Mouse (Mus musculus): ENCODE results near the gene Apon. TPM values are rescaled to one million over a fixed set of nuclear protein-coding genes. Genes with fewer than 3 reads are reported as not detected.

Gene Apon
- polyA plus RNA-seq, 1 experiment from 2014 or later: 0.13 TPM

DNA sequence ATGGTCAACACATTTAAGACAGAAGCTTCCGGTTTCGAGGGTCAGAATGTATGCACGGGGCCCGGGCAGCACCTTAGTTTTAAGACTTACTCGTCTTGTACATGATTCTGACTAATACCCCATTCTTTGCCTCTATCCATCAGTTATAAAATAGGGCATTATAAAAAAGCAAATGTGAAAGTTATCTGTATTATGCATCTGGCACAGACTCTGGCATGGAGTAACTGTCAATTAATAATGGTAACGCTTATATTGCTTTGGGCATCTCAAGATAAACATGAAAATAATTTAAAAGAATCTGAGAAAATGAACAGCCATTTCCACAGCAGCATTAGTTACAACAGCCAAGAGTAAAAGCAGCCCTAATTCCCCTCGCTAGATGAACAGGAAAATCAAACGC, 25.9 kb upstream of the Apon start:
- Histone ChIP-seq H3K4me2 (replicated peaks; ENCODE audit: low read depth) (no peak overlapping the region), H3K9me3 (ENCODE audit: control insufficient read depth, low read length) (no peaks in the 10 kb centered on the region), H3K9ac (ENCODE audit: low read length) (no peak overlapping the region), H3K4me1 (replicated peaks; ENCODE audit: control insufficient read depth, insufficient read depth) (no peaks in the 10 kb centered on the region), H3K36me3 (ENCODE audit: control insufficient read depth, insufficient read depth, low read length) (no peaks in the 10 kb centered on the region), H3K27me3 (ENCODE audit: control insufficient read depth, insufficient read depth, low read length) (no peaks in the 10 kb centered on the region), H3K4me3 (ENCODE audit: low read depth, low read length) (no peak overlapping the region), H3K27ac (replicated peaks) (no peak overlapping the region)
- ATAC-seq (ENCODE audit: low FRiP score, low TSS enrichment) (no peak), DNase-seq (ENCODE audit: low spot score) (no peak)
- WGBS: 85% methylated on average over 8 of the region's 8 CpGs
- TF ChIP-seq EP300 (optimal IDR thresholded peaks at IDR 0.05): no peak
- TF ChIP-seq CTCF (IDR thresholded peaks at IDR 0.05; ENCODE audit: low read depth): no peak

DNA sequence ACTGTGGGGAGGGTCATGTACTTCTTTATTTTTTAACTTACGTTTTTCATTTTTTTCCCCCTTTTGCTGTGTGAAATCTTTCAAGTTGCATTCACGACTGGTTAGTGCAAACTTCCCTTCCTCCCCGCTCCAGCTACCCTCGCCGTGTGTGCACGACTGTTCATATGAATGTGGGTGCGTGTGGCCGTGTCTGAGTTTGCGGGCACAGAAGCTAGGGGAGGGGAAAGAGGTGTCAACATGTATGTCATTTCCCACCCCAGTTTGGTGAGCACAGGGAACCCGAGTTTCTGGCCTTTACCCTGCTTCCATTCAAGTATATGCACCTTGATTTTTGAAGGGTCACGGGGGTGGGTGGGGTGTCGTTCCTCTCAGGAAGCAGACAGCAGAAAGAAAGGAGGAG, 23.3 kb upstream of the Apon start:
- Histone ChIP-seq H3K27ac (replicated peaks) (no peak overlapping the region), H3K9me3 (ENCODE audit: control insufficient read depth, low read length) (no peaks in the 10 kb centered on the region), H3K36me3 (ENCODE audit: control insufficient read depth, insufficient read depth, low read length) (no peaks in the 10 kb centered on the region), H3K27me3 (ENCODE audit: control insufficient read depth, insufficient read depth, low read length) (no peaks in the 10 kb centered on the region), H3K4me2 (replicated peaks; ENCODE audit: low read depth) (no peak overlapping the region), H3K4me1 (replicated peaks; ENCODE audit: control insufficient read depth, insufficient read depth) (no peaks in the 10 kb centered on the region), H3K4me3 (ENCODE audit: low read depth, low read length) (no peak overlapping the region), H3K9ac (ENCODE audit: low read length) (no peak overlapping the region)
- DNase-seq (ENCODE audit: low spot score) (no peak), ATAC-seq (ENCODE audit: low FRiP score, low TSS enrichment) (no peak)
- WGBS: 69% methylated on average over 12 of the region's 12 CpGs
- no peak for TF ChIP-seq EP300 (optimal IDR thresholded peaks at IDR 0.05)
- TF ChIP-seq CTCF (IDR thresholded peaks at IDR 0.05; ENCODE audit: low read depth): no peak

- H3K4me2 ChIP-seq (replicated peaks; ENCODE audit: low read depth): peak overlapping the region; percentile 72
- H3K27me3 ChIP-seq (ENCODE audit: control insufficient read depth, insufficient read depth, low read length): no peaks in the 10 kb centered on the region
- no peaks in the 10 kb centered on the region for H3K36me3 ChIP-seq (ENCODE audit: control insufficient read depth, insufficient read depth, low read length)
- H3K9me3 ChIP-seq (ENCODE audit: control insufficient read depth, low read length): no peaks in the 10 kb centered on the region
- 5% methylated on average over 5 of the region's 5 CpGs for WGBS
- peak overlapping the region; percentile 62 for H3K4me3 ChIP-seq (ENCODE audit: low read depth, low read length)
- TF ChIP-seq EP300 (optimal IDR thresholded peaks at IDR 0.05): no peak
- TF ChIP-seq CTCF (IDR thresholded peaks at IDR 0.05; ENCODE audit: low read depth): no peak
- ATAC-seq (ENCODE audit: low FRiP score, low TSS enrichment) (no peak), DNase-seq (ENCODE audit: low spot score) (no peak)
- H3K9ac ChIP-seq (ENCODE audit: low read length): peak overlapping the region; percentile 61; the same call in 1 of the 2 replicates
- H3K27ac ChIP-seq (replicated peaks): no peak overlapping the region
- H3K4me1 ChIP-seq (replicated peaks; ENCODE audit: control insufficient read depth, insufficient read depth): no peaks in the 10 kb centered on the region
Measured at GRCm38 (mm10) chr10:128231146-128231545, 22.8 kb upstream of the Apon start.

DNA sequence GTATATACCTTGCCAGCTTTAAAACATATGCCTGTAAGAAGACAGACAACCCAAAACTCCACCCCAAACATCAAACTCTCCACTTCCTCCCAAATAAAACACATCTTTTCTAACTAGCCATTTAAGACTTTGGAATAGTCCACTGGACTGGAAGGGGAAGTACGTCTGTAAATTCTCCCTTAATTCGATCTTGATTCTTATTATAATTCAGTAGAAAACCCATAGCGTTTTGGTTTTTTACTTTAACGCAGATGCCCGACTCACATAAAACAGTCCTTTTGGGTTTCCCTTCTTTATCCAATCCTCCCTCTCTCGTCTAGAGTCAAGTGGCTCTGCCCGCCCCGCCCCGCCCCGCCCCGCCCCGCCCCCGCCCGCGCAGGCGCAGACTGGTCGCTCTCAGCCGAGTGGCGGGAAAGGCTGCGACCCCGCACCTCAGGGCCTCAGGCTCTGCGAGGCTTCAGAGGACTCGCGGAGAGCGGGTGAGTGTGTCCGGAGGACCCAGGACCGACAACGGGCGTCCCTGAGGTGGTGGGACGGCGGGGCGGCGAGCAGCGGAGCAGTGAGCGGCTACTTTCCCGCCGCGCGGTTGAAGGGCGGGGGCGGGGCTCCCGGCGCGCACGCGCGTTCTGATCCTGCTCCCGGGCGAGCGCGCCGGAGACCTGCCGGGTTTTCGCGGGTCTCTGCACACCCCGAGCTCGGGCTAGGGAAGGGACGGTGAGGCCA, 22.0 kb upstream of the Apon start, which contains the start of gene Timeless:
Gene Timeless, plus strand, starts transcription at position 369 of the 723 bp plus-strand sequence.
- no peaks in the 10 kb centered on the region for H3K27me3 ChIP-seq (ENCODE audit: control insufficient read depth, insufficient read depth, low read length)
- ATAC-seq (ENCODE audit: low FRiP score, low TSS enrichment): peak; percentile 92
- DNase-seq (ENCODE audit: low spot score): peak; percentile 88
- peak within 1 kb of the TSS; percentile 81 for H3K27ac ChIP-seq (replicated peaks)
- H3K4me2 ChIP-seq (replicated peaks; ENCODE audit: low read depth): peak within 1 kb of the TSS; percentile 72
- H3K4me1 ChIP-seq (replicated peaks; ENCODE audit: control insufficient read depth, insufficient read depth): no peaks in the 10 kb centered on the region
- WGBS: under 1% methylated on average over 47 of the region's 58 CpGs
- H3K36me3 ChIP-seq (ENCODE audit: control insufficient read depth, insufficient read depth, low read length): no peaks in the 10 kb centered on the region
- H3K9me3 ChIP-seq (ENCODE audit: control insufficient read depth, low read length): no peaks in the 10 kb centered on the region
- H3K4me3 ChIP-seq (ENCODE audit: low read depth, low read length): peak within 1 kb of the TSS; percentile 62
- TF ChIP-seq EP300 (optimal IDR thresholded peaks at IDR 0.05) (no peak), CTCF (IDR thresholded peaks at IDR 0.05; ENCODE audit: low read depth) (no peak)
- peak within 1 kb of the TSS; percentile 61 for H3K9ac ChIP-seq (ENCODE audit: low read length)

- Histone ChIP-seq H3K9me3 (ENCODE audit: control insufficient read depth, low read length) (no peaks in the 10 kb centered on the region), H3K4me1 (replicated peaks; ENCODE audit: control insufficient read depth, insufficient read depth) (no peaks in the 10 kb centered on the region), H3K36me3 (ENCODE audit: control insufficient read depth, insufficient read depth, low read length) (no peaks in the 10 kb centered on the region), H3K27me3 (ENCODE audit: control insufficient read depth, insufficient read depth, low read length) (no peaks in the 10 kb centered on the region), H3K4me3 (ENCODE audit: low read depth, low read length) (peak overlapping the region; percentile 62), H3K27ac (replicated peaks) (peak overlapping the region; percentile 81), H3K9ac (ENCODE audit: low read length) (peak overlapping the region; percentile 61), H3K4me2 (replicated peaks; ENCODE audit: low read depth) (peak overlapping the region; percentile 72)
- no peak for TF ChIP-seq EP300 (optimal IDR thresholded peaks at IDR 0.05)
- TF ChIP-seq CTCF (IDR thresholded peaks at IDR 0.05; ENCODE audit: low read depth): peak; percentile 87
- DNase-seq (ENCODE audit: low spot score) (peak; percentile 49), ATAC-seq (ENCODE audit: low FRiP score, low TSS enrichment) (peak; percentile 57)
- WGBS: 0% methylated on average over 14 of the region's 14 CpGs
Measured at GRCm38 (mm10) chr10:128232420-128232985, 21.4 kb upstream of the Apon start.

GRCm38 (mm10) chr10:128236321-128236720, 17.6 kb upstream of the Apon start:
- ATAC-seq (ENCODE audit: low FRiP score, low TSS enrichment): no peak
- TF ChIP-seq EP300 (optimal IDR thresholded peaks at IDR 0.05) (no peak), CTCF (IDR thresholded peaks at IDR 0.05; ENCODE audit: low read depth) (no peak)
- Histone ChIP-seq H3K27me3 (ENCODE audit: control insufficient read depth, insufficient read depth, low read length) (no peaks in the 10 kb centered on the region), H3K36me3 (ENCODE audit: control insufficient read depth, insufficient read depth, low read length) (no peaks in the 10 kb centered on the region), H3K27ac (replicated peaks) (no peak overlapping the region), H3K4me2 (replicated peaks; ENCODE audit: low read depth) (no peak overlapping the region), H3K9me3 (ENCODE audit: control insufficient read depth, low read length) (no peaks in the 10 kb centered on the region), H3K4me1 (replicated peaks; ENCODE audit: control insufficient read depth, insufficient read depth) (no peaks in the 10 kb centered on the region), H3K9ac (ENCODE audit: low read length) (no peak overlapping the region), H3K4me3 (ENCODE audit: low read depth, low read length) (no peak overlapping the region)
- DNase-seq (ENCODE audit: low spot score): no peak
- WGBS: 55% methylated on average over 4 of the region's 4 CpGs

Measured in stomach, postnatal 0 days (tissue).